Mouse (Mus musculus) stomach, embryonic 16.5 days (tissue): ENCODE data around the gene Pth. TPM values are rescaled to one million over a fixed set of nuclear protein-coding genes. Genes with fewer than 3 reads are reported as not detected.
A peak's percentile ranks its signal among the peaks of the same experiment; 100 is the strongest.

Experiments used
- ATAC-seq: fragments of 200-750 bp; cut with Nextera tagmentation; 2 replicates; pipeline ENCODE4 v1.8.0; 2017; ENCODE audit warnings: moderate number of reproducible peaks, moderate TSS enrichment; ENCODE audit not compliant: insufficient read depth, low FRiP score
- H3K27ac ChIP-seq: fragments of 300-500 bp; sonication (generic); 2 replicates; pipeline ENCODE4 v1.5.1; 2014; ENCODE audit warnings: low read length
- H3K27me3 ChIP-seq: fragments of 300-500 bp; sonication (generic); 2 replicates; pipeline ENCODE4 v1.6.1; 2014; ENCODE audit warnings: low read length, control low read depth, mixed read lengths; ENCODE audit not compliant: control insufficient read depth, insufficient read depth
- H3K36me3 ChIP-seq: fragments of 300-500 bp; sonication (generic); 2 replicates; pipeline ENCODE4 v1.6.1; 2014; ENCODE audit warnings: low read length; ENCODE audit not compliant: control insufficient read depth, insufficient read depth
- H3K4me1 ChIP-seq: fragments of 300-500 bp; sonication (generic); 2 replicates; pipeline ENCODE4 v1.6.1; 2014; ENCODE audit warnings: low read length, control low read depth, mixed read lengths; ENCODE audit not compliant: control insufficient read depth, insufficient read depth
- H3K4me2 ChIP-seq: fragments of 300-500 bp; sonication (generic); 2 replicates; pipeline ENCODE4 v1.6.1; 2014; ENCODE audit warnings: low read depth, low read length, mixed read lengths
- H3K4me3 ChIP-seq: fragments of 300-500 bp; sonication (generic); replicated peaks from 2 replicates; pipeline ENCODE4 v1.5.1; 2014; ENCODE audit warnings: mild to moderate bottlenecking, low read length
- H3K9ac ChIP-seq: fragments of 300-500 bp; sonication (generic); 2 replicates; pipeline ENCODE4 v1.6.1; 2014; ENCODE audit warnings: low read length
- H3K9me3 ChIP-seq: fragments of 300-500 bp; sonication (generic); replicated peaks from 2 replicates; pipeline ENCODE4 v1.6.1; 2016; ENCODE audit warnings: low read length, control low read depth; ENCODE audit not compliant: control insufficient read depth
- WGBS: fragments of 180-500 bp; shearing (Covaris S2); extraction: QIAGEN DNeasy Blood & Tissue Kit; methylation state at CpG from one replicate; pipeline ENCODE4 v1.1.7; 2014; 5-methylcytosine and 5-hydroxymethylcytosine counted together
- polyA plus RNA-seq: library from polyadenylated mRNA; unstranded; fragments of >200 nt; fragmentation: Nextera tagmentation; extraction: Ambion mirVana; gene quantifications from 2 replicates; pipeline ENCODE4 v1.2.1, GENCODE M21; 2015

Pth gene
- not detected in 2 replicates for polyA plus RNA-seq

GRCm38 (mm10) chr7:113388470-113388869, at the start of gene Pth:
Gene Pth, minus strand, starts transcription at chr7:113388570.
- H3K27ac ChIP-seq, result no peak within 1 kb of the TSS
- no peak for ATAC-seq
- no peaks in the 10 kb centered on the region for H3K9me3 ChIP-seq
- H3K4me3 ChIP-seq, result no peak within 1 kb of the TSS
- H3K9ac ChIP-seq, result no peak within 1 kb of the TSS
- H3K4me2 ChIP-seq, result no peak within 1 kb of the TSS
- H3K36me3 ChIP-seq, result no peaks in the 10 kb centered on the region
- H3K4me1 ChIP-seq, result no peaks in the 10 kb centered on the region
- H3K27me3 ChIP-seq, result no peaks in the 10 kb centered on the region
- WGBS, result 91% methylated on average over 2 of the region's 2 CpGs

DNA sequence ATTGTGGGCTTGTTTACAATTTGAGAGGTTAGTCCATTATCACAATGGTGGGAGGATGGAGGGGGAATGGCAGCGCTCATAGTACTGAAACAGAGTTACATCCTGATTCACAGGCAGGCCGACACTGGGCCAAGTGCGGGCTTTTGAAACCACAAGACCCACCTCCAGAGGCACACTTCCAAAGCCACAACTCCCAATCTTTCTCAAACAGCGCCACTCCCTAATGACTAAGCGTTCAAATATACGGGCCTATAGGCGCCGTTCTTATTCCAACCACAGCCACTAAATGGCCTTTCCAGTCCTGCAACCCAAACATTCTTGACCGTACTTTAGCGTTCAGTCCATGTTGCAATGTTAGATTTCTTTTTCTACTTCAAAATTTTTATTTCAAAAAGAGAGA, 47.9 kb upstream of the Pth start:
- Histone ChIP-seq H3K9ac (no peak overlapping the region), H3K4me3 (no peak overlapping the region), H3K4me2 (no peak overlapping the region), H3K4me1 (no peaks in the 10 kb centered on the region), H3K9me3 (no peaks in the 10 kb centered on the region; the same call in 1 of the 2 replicates), H3K27ac (peak overlapping the region; percentile 33; the same call in 1 of the 2 replicates), H3K36me3 (no peaks in the 10 kb centered on the region), H3K27me3 (no peaks in the 10 kb centered on the region)
- peak; percentile 80; the same call in 1 of the 2 replicates for ATAC-seq
- WGBS, result 59% methylated on average over 10 of the region's 10 CpGs

DNA sequence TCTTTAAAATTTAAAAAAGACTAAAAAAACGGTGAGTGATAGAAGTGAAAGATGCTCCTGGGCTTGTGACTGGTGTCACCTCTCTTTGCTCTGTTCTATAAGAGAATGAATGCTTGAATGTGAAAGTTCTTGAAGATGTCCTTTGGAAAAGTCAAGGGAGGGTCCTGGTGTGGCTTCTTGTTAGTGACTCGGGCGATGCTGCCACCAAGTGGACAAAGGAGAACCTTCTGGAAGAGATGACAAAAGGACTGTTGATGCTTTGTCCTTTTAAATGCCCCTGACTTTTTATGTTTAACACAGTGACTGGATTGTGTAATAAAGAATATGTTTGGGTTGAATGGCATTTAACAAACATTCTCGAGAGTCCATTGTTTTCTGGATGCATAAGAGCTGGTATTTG, 45.9 kb upstream of the Pth start:
- no peaks in the 10 kb centered on the region for H3K9me3 ChIP-seq
- H3K27ac ChIP-seq, result no peak overlapping the region
- H3K27me3 ChIP-seq, result no peaks in the 10 kb centered on the region
- WGBS, result 17% methylated on average over 4 of the region's 4 CpGs
- no peaks in the 10 kb centered on the region for H3K36me3 ChIP-seq
- H3K4me3 ChIP-seq, result no peak overlapping the region
- no peak overlapping the region for H3K4me2 ChIP-seq
- no peaks in the 10 kb centered on the region for H3K4me1 ChIP-seq
- ATAC-seq, result no peak
- no peak overlapping the region for H3K9ac ChIP-seq

DNA sequence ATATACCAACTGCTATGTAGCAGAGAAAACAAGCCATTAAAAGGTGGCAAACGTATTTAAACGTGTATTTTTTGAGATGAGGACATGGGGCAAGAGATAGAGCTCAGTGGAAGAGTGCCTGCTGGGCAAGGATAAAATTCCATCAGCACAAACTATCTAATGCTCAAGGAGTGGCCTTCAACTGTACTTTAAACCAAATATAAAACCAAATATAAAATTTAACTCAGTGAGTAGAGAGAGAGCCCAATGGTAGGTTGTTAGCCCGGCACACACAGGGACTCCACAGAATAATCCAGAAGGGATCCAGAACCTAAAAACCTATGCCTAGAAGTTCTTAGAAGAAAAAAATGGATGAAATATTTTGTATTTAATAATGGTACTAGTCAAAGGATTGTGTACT, 45.1 kb upstream of the Pth start:
- Histone ChIP-seq H3K36me3 (no peaks in the 10 kb centered on the region), H3K4me2 (no peak overlapping the region), H3K4me3 (no peak overlapping the region), H3K9me3 (no peaks in the 10 kb centered on the region), H3K4me1 (no peaks in the 10 kb centered on the region), H3K27me3 (no peaks in the 10 kb centered on the region), H3K9ac (no peak overlapping the region), H3K27ac (no peak overlapping the region)
- 79% methylated on average over 3 of the region's 3 CpGs for WGBS
- no peak for ATAC-seq

DNA sequence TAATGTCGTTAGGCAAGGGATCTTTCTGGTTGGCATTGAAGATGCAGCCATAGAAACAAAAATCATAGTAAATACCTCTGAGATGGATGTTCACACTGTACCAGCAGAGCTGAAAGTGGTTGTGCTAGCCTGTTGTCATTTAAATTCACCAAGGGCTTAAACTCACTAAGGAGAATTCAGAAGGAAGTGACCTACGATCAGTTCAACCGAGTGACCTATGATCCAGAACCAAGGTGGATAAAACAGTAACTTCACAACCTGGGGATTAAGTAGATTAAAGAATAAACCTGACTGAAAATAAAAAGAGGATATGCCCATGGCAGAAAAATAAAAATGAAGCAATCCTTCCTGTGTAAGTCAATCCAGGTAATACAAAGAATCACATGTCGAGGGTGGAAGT, 44.5 kb upstream of the Pth start:
- 85% methylated on average over 4 of the region's 4 CpGs for WGBS
- H3K4me3 ChIP-seq, result no peak overlapping the region

DNA sequence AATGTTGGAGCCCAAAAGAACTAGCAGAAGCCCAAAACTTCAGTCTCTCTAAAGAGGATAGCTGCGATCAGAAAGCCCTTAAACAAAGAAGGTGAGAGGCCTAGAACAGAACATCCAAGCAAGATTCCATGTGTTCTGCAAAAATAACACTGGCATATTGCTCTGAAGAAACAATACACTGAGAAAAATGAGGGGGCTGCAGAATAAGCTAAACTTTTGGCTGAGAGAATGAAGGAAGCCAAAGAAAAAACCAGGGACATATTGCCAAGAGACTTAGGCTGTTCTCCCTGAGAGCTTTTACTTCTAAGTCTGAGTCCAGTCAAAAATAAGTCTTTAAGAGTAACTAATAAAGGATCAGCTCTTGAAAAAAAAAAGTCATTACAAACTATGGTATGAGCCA, 32.4 kb upstream of the Pth start:
- no peak for ATAC-seq
- Histone ChIP-seq H3K27me3 (no peaks in the 10 kb centered on the region), H3K4me3 (no peak overlapping the region)

More for the DNA sequence above, 44.5 kb upstream of the Pth start:
- Histone ChIP-seq H3K36me3 (no peaks in the 10 kb centered on the region), H3K9ac (no peak overlapping the region), H3K27me3 (no peaks in the 10 kb centered on the region), H3K27ac (no peak overlapping the region), H3K9me3 (no peaks in the 10 kb centered on the region), H3K4me1 (no peaks in the 10 kb centered on the region), H3K4me2 (no peak overlapping the region)
- no peak for ATAC-seq

GRCm38 (mm10) chr7:113419070-113419782, 30.9 kb upstream of the Pth start:
- Histone ChIP-seq H3K9ac (no peak overlapping the region), H3K9me3 (no peaks in the 10 kb centered on the region), H3K4me3 (no peak overlapping the region), H3K4me1 (0 out of 2 replicates have a peak, but pooled peaks cover 7% of the 10 kb centered on the region), H3K27me3 (no peaks in the 10 kb centered on the region), H3K27ac (no peak overlapping the region; the same call in 1 of the 2 replicates), H3K4me2 (no peak overlapping the region), H3K36me3 (no peaks in the 10 kb centered on the region)
- ATAC-seq, result peak; percentile 89
- WGBS, result 17% methylated on average over 4 of the region's 4 CpGs

More for the DNA sequence above, 32.4 kb upstream of the Pth start:
- 86% methylated on average over 1 of the region's 1 CpGs for WGBS
- Histone ChIP-seq H3K4me2 (no peak overlapping the region), H3K36me3 (no peaks in the 10 kb centered on the region), H3K9ac (no peak overlapping the region), H3K4me1 (0 out of 2 replicates have a peak, but pooled peaks cover 7% of the 10 kb centered on the region), H3K9me3 (no peaks in the 10 kb centered on the region), H3K27ac (no peak overlapping the region)

DNA sequence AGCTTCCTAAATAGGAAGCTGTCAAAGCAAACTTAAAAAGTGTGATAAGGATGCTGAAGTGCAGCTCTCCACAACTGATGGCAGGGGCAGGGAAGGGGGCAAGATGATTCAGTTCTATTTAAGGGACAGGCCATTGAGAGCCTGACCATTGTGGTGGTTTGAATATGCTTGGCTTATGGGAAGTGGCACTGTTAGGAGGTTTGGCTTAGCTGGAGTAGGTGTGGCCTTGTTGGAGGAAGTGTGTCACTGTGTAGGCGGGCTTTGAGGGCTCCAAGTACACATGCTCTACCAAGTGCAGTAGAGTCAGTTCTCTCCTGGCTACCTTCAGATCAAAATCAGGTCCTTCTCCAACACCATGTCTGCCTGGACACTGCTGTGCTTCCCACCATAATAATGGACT, 28.2 kb upstream of the Pth start:
- H3K36me3 ChIP-seq, result no peaks in the 10 kb centered on the region
- WGBS, result 90% methylated on average over 1 of the region's 1 CpGs

GRCm38 (mm10) chr7:113415256-113415655, 26.9 kb upstream of the Pth start:
- 87% methylated on average over 3 of the region's 3 CpGs for WGBS
- no peaks in the 10 kb centered on the region for H3K9me3 ChIP-seq

More for the DNA sequence above, 28.2 kb upstream of the Pth start:
- no peaks in the 10 kb centered on the region for H3K9me3 ChIP-seq
- H3K4me2 ChIP-seq, result no peak overlapping the region
- no peak for ATAC-seq
- 0 out of 2 replicates have a peak, but pooled peaks cover 7% of the 10 kb centered on the region for H3K4me1 ChIP-seq
- no peak overlapping the region for H3K4me3 ChIP-seq
- H3K9ac ChIP-seq, result no peak overlapping the region
- no peaks in the 10 kb centered on the region for H3K27me3 ChIP-seq
- no peak overlapping the region for H3K27ac ChIP-seq

More at GRCm38 (mm10) chr7:113415256-113415655, 26.9 kb upstream of the Pth start:
- Histone ChIP-seq H3K36me3 (no peaks in the 10 kb centered on the region), H3K9ac (no peak overlapping the region), H3K4me2 (no peak overlapping the region), H3K27me3 (no peaks in the 10 kb centered on the region), H3K27ac (no peak overlapping the region), H3K4me1 (0 out of 2 replicates have a peak, but pooled peaks cover 7% of the 10 kb centered on the region), H3K4me3 (no peak overlapping the region)
- ATAC-seq, result no peak
